Mouse (Mus musculus) adrenal gland, postnatal 4 days (tissue): ENCODE data around the gene Foxo1. TPM values are rescaled to one million over a fixed set of nuclear protein-coding genes. Genes with fewer than 3 reads are reported as not detected.

ENCODE experiments used
- DNase-seq, 2 experiments: peaks; one replicate each; pipeline ENCODE4 v3.0.0; 2021 to 2022; ENCODE audit warnings: low spot score in 2 of 2, mixed read lengths in 2 of 2
- total RNA-seq, 2 experiments: library from RNA; stranded (reverse); gene quantifications; 2 replicates each; pipeline ENCODE4 v1.2.3; 2021

Gene Foxo1
- total RNA-seq, 2 experiments from 2014 or later: 21.2 to 21.8 TPM

DNA sequence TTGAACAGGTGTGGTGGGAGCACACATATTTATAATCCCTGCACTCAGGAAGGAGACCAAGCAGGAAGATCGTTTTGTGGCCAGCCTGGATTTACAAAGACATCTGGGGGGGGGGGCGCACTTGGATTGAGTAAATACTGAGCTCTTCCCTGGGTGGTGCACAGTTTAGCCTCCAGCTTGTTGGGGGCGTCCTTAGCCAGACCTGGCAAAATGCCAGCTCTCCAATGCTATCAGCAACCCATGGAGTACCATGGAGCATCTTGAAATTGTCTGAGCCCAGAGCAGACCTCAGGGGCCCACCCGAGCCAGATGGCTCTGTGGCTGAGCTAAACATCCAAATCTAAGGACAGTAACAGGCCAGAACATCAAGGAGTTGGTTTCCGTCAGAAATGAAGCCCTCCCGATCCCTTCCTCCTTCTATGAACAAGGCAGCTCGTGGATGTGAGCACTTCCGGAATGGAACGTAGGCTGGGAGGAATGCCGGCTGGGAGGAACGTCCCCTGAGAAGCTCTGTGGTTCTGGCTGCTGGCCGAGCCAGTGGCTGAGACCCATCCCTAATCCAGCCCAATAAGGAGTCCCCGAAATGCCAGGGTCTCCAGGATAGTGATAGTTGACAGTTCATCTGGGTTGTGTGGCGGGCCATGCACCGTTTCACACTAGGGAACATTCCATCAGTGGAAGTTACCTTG lies 89.3 kb downstream of the Foxo1 start:
- DNase-seq: no peak

DNA sequence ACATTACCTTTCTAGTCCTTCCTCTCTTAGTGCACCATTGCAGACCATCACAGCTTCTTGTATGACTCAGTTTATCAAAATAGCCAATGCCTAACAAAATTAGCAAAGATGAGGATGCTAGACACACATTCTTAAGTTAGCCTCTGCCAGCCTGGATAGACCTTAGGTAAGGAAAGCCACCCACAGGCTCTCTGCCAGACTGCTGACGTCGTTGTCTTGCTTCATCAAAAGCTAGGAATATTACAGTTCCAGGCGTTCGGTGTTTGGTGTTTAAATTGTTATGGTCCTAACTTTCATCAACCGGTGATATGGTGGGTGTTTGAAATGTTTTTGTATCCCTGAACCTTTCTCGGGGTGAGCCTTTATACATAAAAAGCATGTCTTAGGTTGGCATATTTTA lies 96.4 kb downstream of the Foxo1 start:
- DNase-seq: no peak

GRCm38 (mm10) chr3:52369204-52369603 lies 101.1 kb downstream of the Foxo1 start:
- DNase-seq: no peak

DNA sequence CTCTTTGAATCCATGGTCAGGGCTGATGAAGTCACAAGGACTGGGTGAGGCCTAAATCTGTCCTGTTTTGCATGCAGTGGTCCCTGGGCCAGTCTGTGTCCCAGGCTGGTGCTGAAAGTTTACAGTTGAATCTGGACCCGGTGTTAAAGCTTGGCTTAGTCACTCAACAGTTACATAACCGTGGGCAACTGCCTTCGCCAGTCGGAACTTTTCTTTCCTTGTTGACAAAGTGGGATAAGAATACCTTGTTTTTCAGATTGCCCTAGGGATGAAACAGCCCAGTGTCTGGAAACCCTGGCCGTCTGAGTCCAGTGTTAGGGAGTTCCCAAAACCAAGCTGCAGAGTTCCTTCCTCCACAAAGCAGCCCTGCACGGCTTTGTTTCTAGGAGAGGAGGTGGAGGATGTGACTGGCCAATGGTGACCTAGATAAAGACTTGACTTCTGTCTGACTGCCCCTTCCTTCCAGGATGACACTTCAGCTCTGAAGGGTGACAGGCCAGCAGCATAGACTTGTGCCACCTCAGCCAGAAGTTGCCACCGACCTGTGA lies 101.8 kb downstream of the Foxo1 start:
- DNase-seq: no peak

- DNase-seq: no peak
Observed at GRCm38 (mm10) chr3:52376974-52377373, 108.8 kb downstream of the Foxo1 start.

DNA sequence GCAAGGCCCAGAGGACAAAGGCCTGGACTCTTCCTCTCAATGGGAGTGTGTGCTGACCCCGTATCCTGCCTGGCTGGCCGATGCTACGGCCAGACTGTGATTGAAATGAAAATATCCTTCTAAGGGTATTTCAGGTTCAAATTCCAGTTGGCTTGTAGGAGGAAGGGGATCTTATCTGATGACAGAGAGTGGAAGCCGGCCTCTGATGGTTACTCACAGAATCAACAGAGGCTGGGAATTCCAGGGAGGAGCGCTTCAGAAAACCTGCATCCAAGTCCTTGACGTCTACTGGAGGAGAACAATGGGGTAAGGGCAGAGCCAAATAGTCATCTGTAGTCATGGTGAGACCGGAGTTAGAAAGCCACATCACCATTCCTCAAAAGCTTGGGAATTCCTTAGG lies 115.2 kb downstream of the Foxo1 start:
- no peak for DNase-seq

GRCm38 (mm10) chr3:52386343-52386742 lies 118.2 kb downstream of the Foxo1 start:
- DNase-seq: no peak

DNA sequence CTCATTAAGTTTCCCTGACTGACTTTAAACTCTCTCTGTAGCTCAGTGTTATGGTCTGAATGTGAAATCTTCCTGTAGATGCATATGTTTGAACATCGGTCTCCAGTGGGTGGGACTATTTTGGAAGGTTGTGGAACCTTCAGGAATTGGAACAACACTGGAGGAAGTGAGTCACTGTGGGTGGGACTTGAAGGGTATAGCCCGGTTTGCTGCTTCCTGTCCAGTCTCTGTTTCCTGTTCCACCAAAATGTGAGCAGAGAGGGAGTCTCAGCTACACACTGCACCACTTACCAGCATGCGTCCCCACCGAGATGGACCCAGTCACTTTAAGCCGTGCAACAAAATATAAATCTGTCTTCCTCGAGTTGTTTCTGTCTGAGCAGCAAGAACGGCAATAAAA lies 122.2 kb downstream of the Foxo1 start:
- DNase-seq: no peak

GRCm38 (mm10) chr3:52390766-52391665 lies 122.9 kb downstream of the Foxo1 start:
- DNase-seq: no peak

DNA sequence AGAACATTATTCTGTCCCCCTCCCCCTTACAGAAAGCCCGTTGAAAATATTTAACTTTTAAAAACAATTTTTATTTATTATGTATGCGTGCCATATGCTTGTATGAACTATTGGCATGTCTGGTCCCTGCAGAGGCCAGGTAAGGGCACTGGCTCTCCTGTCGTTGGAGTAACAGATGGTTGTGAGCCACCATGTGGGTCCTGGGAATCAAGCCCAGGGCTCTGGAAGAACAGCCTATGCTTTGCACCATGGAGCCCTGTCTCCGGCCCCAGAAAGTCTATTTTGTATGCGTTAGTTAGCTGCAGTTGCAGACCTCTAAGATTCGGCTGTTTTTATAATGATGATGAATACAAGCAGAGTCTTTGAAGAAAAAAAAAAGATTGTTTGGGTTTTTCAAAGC lies 123.8 kb downstream of the Foxo1 start:
- no peak for DNase-seq

DNA sequence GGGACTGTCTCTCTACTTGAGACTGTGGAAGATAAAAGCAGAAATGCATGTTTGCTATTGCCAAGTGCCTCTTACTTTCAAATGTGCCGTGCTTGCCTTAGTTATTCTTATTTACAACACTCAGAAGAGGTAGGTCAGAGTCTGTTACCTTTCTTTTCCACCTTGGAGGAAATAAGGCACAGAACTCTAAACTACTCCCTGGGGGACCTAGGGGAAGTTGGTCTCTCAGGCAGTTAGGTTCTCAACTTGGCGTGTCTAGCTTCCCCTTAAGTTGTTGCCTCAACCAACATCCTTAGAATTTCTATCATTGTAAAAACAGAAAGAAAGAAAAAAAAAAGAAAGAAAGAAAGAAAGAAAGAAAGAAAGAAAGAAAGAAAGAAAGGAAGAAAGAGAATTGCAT lies 124.4 kb downstream of the Foxo1 start:
- no peak for DNase-seq

- no peak for DNase-seq
Observed at GRCm38 (mm10) chr3:52393171-52393570, 125.0 kb downstream of the Foxo1 start.

DNA sequence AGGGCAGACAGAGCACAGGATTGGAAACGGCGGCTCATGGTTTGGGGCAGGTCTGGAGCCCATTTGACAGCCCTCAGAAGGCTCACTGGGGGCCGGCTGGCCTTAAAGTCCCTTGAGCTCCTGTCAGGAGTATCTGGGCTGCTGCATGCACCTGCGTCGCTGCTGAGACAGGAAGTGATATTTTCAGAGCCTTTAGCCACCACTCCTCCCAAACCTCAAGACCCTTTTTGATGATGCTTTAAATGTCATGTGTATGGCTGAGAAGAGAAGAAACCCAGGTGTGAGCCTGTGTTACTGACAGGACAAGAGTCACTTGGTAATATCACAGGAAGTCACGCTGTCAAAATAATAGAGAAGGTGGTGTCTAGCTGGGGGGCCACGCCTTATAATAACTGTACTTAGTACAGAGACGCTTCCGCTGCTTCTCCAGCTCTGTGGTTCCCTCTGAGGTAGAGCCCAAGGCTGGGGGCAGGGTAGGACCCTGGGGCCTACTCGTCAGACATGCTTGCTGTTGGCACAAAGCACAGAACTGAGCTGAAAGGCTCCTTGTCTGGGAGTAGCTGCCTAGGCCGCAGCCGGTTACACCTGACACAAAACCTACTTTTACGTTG lies 128.1 kb downstream of the Foxo1 start:
- DNase-seq: no peak

GRCm38 (mm10) chr3:52396951-52397615 lies 128.9 kb downstream of the Foxo1 start:
- no peak for DNase-seq

DNA sequence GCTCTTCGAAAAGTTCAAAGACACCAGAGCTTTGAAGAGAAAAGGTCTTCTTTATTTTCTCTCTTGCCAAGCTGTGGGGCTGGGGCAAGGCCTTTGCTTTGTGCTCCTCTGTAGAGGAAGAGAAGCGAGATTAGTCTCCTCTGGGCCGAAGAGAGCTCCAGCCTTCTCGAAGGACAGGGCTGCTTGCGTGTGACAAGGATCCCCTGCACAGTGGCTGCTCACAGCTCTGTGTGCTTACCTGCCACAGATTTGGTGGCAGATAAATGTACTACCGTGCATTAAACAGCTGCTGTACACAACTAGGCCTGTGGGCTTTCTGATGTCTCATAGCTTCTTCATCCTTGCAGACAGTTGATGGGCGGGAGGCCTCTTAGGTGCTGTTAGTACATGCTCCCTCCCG lies 129.8 kb downstream of the Foxo1 start:
- no peak for DNase-seq

DNA sequence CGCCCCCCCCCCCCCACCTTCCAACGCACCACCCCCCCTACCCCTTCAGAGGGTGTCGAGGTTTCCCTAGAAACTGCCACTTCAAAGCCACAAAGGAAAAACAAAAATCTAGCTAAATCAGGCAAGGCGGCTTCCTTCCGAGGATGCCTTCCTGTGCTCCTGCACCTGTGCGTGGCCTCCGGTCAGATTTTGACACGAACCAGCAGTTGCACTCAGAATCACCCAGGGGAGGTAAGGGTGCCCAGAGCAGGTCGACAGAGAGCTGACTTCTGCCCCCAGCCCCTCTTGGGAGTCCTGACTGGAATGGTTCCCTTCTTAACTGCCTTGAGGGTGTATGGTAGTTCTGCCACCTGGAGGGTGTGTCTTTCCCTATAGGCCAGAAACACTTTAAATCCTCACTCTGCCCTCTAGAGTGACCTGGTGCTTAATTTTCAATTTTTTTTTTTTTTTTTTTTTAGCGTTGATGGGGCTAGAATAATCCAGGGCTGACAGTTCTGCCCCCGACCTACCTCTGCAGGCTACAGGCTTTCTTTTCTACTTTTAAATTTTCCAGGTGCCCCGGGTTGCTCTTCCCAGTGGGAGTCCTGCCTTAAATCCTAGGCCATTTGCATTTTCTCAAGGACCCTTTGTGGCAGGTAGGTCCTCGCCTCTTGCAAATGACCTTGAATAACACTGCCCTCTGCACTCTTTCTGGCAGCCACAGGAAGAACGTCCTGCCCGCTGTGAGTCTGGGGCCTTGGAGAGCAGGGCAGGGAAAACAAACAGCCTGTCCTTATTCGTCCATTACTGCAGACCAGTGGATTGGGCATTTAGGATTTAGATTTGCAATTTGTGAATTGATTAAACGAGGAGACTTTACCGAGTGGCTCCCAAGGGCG lies 132.4 kb downstream of the Foxo1 start:
- DNase-seq: no peak

DNA sequence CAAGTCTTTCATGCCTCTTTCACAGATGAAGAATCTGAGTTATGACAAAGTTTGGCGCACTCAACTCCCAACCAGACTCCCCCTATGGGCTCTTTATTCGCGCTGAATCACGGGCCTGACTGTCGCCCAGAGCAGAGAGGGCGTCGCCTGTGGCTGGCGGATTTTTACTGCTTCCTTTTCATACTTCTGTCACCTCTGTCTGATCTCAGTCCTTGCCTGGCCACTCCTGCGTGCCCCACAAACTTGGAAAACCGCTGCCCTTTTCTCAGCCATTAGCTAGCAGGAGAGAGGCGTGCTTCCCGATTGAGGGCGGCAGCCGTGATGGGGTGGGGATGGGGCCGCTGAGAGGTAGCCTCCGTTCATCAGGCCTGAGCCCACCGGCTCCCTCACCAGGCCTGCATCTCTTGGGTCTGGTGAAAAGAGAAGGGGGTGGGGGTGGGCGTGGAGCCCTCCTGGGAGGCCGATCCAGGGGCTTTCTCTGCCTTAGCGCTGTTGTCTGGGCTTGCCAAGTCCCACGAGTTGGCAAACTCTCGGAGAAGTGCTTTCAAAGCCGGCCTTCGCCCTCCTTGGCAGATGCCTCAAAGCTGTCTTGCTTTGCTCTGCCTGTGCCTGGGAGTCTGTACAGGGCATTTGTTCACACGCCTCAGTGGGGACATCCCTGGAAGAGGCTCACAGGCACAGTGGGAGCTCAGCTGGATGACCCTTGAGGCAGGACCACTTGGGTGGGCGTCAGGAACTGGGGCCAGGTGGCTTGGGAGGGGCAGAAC lies 133.2 kb downstream of the Foxo1 start:
- DNase-seq: peak in 1 of 2 experiments; percentile 13
